Mouse (Mus musculus) small intestine, adult 2 months (tissue): ENCODE measurements around the gene Zgrf1.

ENCODE experiments used
- CTCF ChIP-seq: fragments of 200-500 bp; IDR thresholded peaks from 2 replicates; pipeline ENCODE4 v1.5.1; 2012; ENCODE audit warnings: low read depth, mild to moderate bottlenecking, control low read depth, inconsistent platforms, low read length, moderate library complexity, mixed read lengths; ENCODE audit not compliant: insufficient replicate concordance, insufficient read length; ENCODE audit errors: extremely low read depth
- POLR2A ChIP-seq: fragments of 200-500 bp; IDR thresholded peaks from 2 replicates; pipeline ENCODE4 v1.6.1; 2012; ENCODE audit warnings: low read depth, mild to moderate bottlenecking, control low read depth, inconsistent platforms, low read length, moderate library complexity

DNA sequence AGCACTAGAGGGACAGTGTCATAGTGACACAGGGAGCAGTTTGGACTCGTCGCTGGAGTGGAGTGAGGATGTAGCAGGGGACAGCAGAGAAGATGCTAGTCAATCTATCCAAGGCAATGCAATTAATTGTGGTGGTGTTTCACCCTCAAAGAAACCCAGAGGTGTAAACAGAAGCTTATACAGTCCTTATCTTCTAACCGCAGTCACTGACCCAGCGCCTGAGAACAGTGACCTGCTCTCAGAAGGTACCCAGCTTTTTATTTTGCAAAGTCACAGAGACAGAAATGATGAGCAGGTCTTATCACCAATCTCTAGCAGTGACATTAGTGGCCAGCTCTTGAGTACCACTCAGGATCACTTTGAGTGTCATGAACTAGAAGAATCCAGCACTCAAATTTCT lies 9.7 kb downstream of the Zgrf1 start:
- TF ChIP-seq POLR2A: no peak
- no peak for TF ChIP-seq CTCF
